Mouse (Mus musculus): ENCODE measurements around the gene Grb10. TPM values are rescaled to one million over a fixed set of nuclear protein-coding genes. Genes with fewer than 3 reads are reported as not detected.
A peak's percentile ranks its signal among the peaks of the same experiment; 100 is the strongest.

The Grb10 gene
- polyA plus RNA-seq, 1 experiment: 12.1 TPM

DNA sequence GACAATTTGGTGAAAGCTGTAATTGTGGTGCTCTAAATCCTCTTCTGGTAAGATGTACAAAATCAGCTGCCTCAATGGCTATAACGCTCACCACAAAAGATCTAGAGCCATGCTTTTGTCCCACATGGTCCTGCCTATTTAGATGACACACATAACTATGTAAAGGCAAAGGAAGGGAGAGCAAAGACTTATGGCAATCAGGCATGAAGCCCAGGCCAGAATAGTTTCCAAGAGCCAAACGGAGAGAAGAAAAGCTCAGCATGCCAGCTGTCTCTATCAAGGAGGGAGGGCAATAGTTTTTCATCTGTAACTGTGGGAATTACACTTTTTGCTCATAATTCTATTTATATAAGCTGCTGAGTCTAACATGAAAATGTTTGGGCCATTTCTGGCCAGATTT is 45.3 kb downstream of the Grb10 start:
- no peak for TF ChIP-seq CTCF (IDR thresholded peaks at IDR 0.05; ENCODE audit: control insufficient read depth, insufficient read depth, insufficient replicate concordance, low read depth, low read length)
- no peak for TF ChIP-seq POLR2A (IDR thresholded peaks at IDR 0.05; ENCODE audit: control insufficient read depth, low read depth, low read length)
- no peaks in the 10 kb centered on the region for H3K36me3 ChIP-seq (ENCODE audit: control insufficient read depth, insufficient read depth, low read length)
- H3K27me3 ChIP-seq (ENCODE audit: control insufficient read depth, insufficient read depth, low read length): no peaks in the 10 kb centered on the region
- no peaks in the 10 kb centered on the region for H3K4me1 ChIP-seq (ENCODE audit: control insufficient read depth, insufficient read depth, low read length)
- H3K4me3 ChIP-seq (ENCODE audit: control insufficient read depth, low read depth, low read length): no peak overlapping the region
- H3K27ac ChIP-seq (ENCODE audit: control insufficient read depth, insufficient read depth, low read depth, low read length): no peak overlapping the region

DNA sequence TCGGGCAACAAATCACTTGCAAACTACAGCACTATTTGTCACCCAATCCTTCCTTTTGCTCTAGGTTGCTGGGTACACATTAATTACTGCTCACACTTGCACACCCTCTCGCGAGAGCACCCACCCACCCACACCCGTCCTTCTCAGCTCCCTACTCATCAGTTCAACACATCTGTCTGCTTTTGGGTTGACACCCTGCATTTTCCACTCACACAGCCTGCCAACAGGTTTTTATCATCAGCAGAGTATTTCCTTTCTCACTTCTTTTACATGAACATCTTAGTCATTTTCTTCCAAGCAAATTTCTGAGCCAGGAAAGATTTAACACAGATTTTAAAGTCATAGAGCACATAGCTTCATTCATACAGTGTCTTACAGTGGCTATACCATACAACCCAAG is 48.6 kb downstream of the Grb10 start:
- TF ChIP-seq POLR2A (IDR thresholded peaks at IDR 0.05; ENCODE audit: control insufficient read depth, low read depth, low read length): no peak
- TF ChIP-seq CTCF (IDR thresholded peaks at IDR 0.05; ENCODE audit: control insufficient read depth, insufficient read depth, insufficient replicate concordance, low read depth, low read length): no peak
- Histone ChIP-seq H3K27ac (ENCODE audit: control insufficient read depth, insufficient read depth, low read depth, low read length) (no peak overlapping the region), H3K27me3 (ENCODE audit: control insufficient read depth, insufficient read depth, low read length) (no peaks in the 10 kb centered on the region), H3K4me3 (ENCODE audit: control insufficient read depth, low read depth, low read length) (no peak overlapping the region), H3K4me1 (ENCODE audit: control insufficient read depth, insufficient read depth, low read length) (no peaks in the 10 kb centered on the region), H3K36me3 (ENCODE audit: control insufficient read depth, insufficient read depth, low read length) (no peaks in the 10 kb centered on the region)

DNA sequence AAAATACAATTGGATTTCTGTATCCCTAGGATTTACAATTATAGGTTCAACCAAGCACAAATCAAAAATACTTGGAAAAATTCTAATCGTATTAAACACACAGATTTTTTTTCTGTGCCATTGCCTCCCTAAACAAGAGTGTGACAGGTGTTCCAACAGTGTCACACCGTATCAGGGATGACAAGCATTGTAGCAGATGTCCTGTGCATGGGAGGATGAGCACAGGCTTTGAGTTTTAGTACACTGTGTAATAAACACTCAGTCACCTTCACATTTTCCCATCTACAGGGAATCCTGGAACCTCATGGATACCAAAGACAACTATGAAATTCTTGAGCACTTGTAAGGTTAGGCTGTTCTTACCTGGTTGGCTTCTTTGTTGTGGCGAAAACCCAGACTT is 51.2 kb downstream of the Grb10 start:
- no peaks in the 10 kb centered on the region for H3K36me3 ChIP-seq (ENCODE audit: control insufficient read depth, insufficient read depth, low read length)
- no peaks in the 10 kb centered on the region for H3K4me1 ChIP-seq (ENCODE audit: control insufficient read depth, insufficient read depth, low read length)
- TF ChIP-seq CTCF (IDR thresholded peaks at IDR 0.05; ENCODE audit: control insufficient read depth, insufficient read depth, insufficient replicate concordance, low read depth, low read length) (no peak), POLR2A (IDR thresholded peaks at IDR 0.05; ENCODE audit: control insufficient read depth, low read depth, low read length) (no peak)
- H3K4me3 ChIP-seq (ENCODE audit: control insufficient read depth, low read depth, low read length): no peak overlapping the region
- H3K27me3 ChIP-seq (ENCODE audit: control insufficient read depth, insufficient read depth, low read length): no peaks in the 10 kb centered on the region
- H3K27ac ChIP-seq (ENCODE audit: control insufficient read depth, insufficient read depth, low read depth, low read length): no peak overlapping the region

DNA sequence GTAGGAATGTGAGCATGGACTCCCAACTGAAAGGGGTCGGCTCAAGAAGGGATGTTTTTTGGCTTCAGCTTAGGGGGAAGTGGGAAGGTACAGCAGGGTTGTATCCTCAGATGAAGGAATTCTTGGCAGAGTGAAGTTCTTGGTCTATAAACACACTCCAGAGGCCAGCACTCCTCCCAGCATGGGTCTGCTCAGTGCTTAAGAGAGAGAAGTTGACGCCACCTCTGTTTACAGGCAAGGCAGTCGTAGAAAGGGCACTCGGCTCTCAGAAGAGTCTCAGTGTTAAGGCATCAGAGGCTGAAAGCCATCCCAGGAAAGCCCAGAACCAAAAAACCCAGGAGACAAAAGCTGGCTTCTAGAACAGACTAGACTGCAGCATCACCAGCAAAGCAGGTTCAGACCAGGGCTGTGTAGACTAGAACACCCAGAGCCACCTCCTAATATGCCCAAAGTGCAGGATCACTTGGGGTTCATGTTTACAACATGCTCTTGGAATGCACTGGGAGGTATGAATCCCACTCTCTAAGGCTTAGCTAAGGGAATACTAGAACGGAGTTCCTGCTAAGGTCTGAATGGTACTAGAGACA is 59.8 kb downstream of the Grb10 start:
- H3K4me1 ChIP-seq (ENCODE audit: control insufficient read depth, insufficient read depth, low read length): no peaks in the 10 kb centered on the region
- no peak overlapping the region for H3K27ac ChIP-seq (ENCODE audit: control insufficient read depth, insufficient read depth, low read depth, low read length)
- H3K27me3 ChIP-seq (ENCODE audit: control insufficient read depth, insufficient read depth, low read length): no peaks in the 10 kb centered on the region
- no peak overlapping the region for H3K4me3 ChIP-seq (ENCODE audit: control insufficient read depth, low read depth, low read length)
- H3K36me3 ChIP-seq (ENCODE audit: control insufficient read depth, insufficient read depth, low read length): no peaks in the 10 kb centered on the region
- TF ChIP-seq POLR2A (IDR thresholded peaks at IDR 0.05; ENCODE audit: control insufficient read depth, low read depth, low read length): no peak
- no peak for TF ChIP-seq CTCF (IDR thresholded peaks at IDR 0.05; ENCODE audit: control insufficient read depth, insufficient read depth, insufficient replicate concordance, low read depth, low read length)

DNA sequence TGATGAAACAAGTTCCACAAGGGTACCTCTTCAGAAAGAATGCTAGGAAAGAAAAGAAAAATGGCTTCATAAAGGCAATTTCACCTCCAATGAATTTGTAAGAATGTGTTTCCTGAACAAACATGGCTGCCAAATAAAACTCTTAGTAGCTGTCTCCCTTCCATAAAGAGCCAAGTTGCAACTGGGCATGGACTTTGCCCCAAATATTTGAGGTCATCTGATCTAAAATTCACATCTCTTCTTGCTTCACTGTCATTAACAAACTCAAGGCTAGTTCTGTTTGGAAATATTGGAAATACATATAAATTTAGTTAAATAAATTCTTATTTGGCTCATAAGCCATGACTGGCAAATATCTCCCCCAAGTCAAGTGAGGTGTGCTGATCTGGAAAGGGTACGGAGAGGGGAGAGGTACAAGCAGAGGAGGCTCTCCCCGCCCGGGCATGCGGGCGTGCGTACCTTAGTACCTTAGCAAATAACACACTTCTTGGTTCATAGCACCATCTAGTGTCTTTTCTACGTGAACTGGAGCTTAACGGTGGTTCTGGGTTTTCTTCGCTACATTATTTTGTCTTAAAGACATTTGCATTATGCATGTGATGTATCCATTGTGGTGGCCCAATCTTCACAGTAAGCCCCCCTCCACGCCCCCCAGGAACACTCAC is 63.8 kb downstream of the Grb10 start:
- no peaks in the 10 kb centered on the region for H3K36me3 ChIP-seq (ENCODE audit: control insufficient read depth, insufficient read depth, low read length)
- no peak overlapping the region for H3K27ac ChIP-seq (ENCODE audit: control insufficient read depth, insufficient read depth, low read depth, low read length)
- no peaks in the 10 kb centered on the region for H3K27me3 ChIP-seq (ENCODE audit: control insufficient read depth, insufficient read depth, low read length)
- TF ChIP-seq POLR2A (IDR thresholded peaks at IDR 0.05; ENCODE audit: control insufficient read depth, low read depth, low read length) (no peak), CTCF (IDR thresholded peaks at IDR 0.05; ENCODE audit: control insufficient read depth, insufficient read depth, insufficient replicate concordance, low read depth, low read length) (peak; percentile 3; the same call in 1 of the 2 replicates)
- no peak overlapping the region for H3K4me3 ChIP-seq (ENCODE audit: control insufficient read depth, low read depth, low read length)
- H3K4me1 ChIP-seq (ENCODE audit: control insufficient read depth, insufficient read depth, low read length): no peaks in the 10 kb centered on the region; the same call in 1 of the 2 replicates

DNA sequence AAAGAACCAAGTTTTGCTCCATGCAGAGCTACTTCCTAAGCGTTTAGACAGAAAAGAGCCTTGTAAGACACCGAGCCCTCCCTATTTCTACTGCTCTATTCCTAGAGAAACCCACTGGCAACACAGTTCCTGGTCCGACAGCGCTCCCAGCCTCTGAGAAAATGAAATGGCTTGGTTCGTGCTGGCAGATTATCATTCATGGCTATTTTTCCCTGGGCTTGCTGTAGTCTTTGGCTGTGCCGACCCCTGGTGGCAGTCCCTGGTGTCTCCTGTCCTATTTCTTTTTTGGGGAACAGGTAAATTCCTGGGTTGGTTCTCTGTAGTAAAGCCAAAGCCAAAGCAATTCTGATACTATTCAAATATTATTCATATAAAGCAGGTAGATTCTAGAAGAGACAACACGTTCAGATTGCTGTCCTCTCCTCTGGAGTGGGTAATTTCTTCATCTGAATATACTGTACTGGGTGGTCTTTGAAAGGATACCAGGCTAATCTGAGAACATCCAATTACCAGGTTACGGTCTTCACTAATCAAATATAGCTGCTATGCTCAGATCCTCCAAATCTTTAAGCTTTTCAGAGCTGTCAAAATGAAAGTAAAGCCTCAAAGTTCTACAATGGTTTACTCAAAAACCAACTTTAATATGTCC is 65.0 kb downstream of the Grb10 start:
- H3K36me3 ChIP-seq (ENCODE audit: control insufficient read depth, insufficient read depth, low read length): no peaks in the 10 kb centered on the region
- no peak overlapping the region for H3K4me3 ChIP-seq (ENCODE audit: control insufficient read depth, low read depth, low read length)
- no peaks in the 10 kb centered on the region for H3K27me3 ChIP-seq (ENCODE audit: control insufficient read depth, insufficient read depth, low read length)
- H3K4me1 ChIP-seq (ENCODE audit: control insufficient read depth, insufficient read depth, low read length): no peaks in the 10 kb centered on the region; the same call in 1 of the 2 replicates
- TF ChIP-seq POLR2A (IDR thresholded peaks at IDR 0.05; ENCODE audit: control insufficient read depth, low read depth, low read length): no peak
- peak; percentile 41; the same call in 1 of the 2 replicates for TF ChIP-seq CTCF (IDR thresholded peaks at IDR 0.05; ENCODE audit: control insufficient read depth, insufficient read depth, insufficient replicate concordance, low read depth, low read length)
- H3K27ac ChIP-seq (ENCODE audit: control insufficient read depth, insufficient read depth, low read depth, low read length): no peak overlapping the region

DNA sequence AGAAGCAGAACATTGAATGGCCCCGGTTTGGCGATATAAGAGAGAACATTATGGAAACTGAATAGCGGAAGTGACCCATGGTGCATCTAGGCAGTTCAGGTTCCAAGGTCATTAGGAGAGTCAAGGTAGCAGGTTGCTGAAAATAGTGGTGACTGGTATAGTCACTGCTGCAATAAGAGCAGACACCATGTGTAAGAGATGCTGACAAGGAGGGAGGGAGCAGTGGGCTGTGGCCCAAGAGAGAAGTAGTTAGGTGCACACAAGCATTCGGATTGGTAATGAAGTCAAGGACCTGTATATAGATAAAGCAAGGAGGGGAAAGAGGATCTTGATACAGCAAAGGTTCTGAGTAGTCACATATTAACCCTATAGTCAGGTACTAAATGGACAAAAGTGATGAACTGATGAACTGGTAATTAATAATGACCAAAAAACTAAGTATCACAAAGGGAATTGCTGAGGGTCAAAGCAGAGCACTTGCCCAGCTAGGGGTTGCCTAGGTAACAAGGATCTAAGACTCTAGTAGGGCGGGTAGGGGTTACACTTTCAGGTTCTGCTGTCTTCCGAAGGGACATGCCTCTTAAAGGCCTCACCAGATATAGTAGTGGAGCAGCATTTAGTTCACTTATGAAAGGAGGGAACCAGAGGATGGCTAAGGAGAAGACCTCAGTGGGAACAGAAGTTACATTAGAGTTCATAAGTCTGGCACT is 65.9 kb downstream of the Grb10 start:
- no peak for TF ChIP-seq POLR2A (IDR thresholded peaks at IDR 0.05; ENCODE audit: control insufficient read depth, low read depth, low read length)
- no peak for TF ChIP-seq CTCF (IDR thresholded peaks at IDR 0.05; ENCODE audit: control insufficient read depth, insufficient read depth, insufficient replicate concordance, low read depth, low read length)
- no peaks in the 10 kb centered on the region; the same call in 1 of the 2 replicates for H3K4me1 ChIP-seq (ENCODE audit: control insufficient read depth, insufficient read depth, low read length)
- no peak overlapping the region for H3K4me3 ChIP-seq (ENCODE audit: control insufficient read depth, low read depth, low read length)
- H3K27me3 ChIP-seq (ENCODE audit: control insufficient read depth, insufficient read depth, low read length): no peaks in the 10 kb centered on the region
- H3K27ac ChIP-seq (ENCODE audit: control insufficient read depth, insufficient read depth, low read depth, low read length): no peak overlapping the region
- H3K36me3 ChIP-seq (ENCODE audit: control insufficient read depth, insufficient read depth, low read length): no peaks in the 10 kb centered on the region

Data from testis, adult 2 months (tissue).